Mouse (Mus musculus) inflammation-experienced regulatory T-cells, adult 16 weeks (primary cell): Measurements from ENCODE around the gene Pcgf6. TPM values are rescaled to one million over a fixed set of nuclear protein-coding genes. Genes with fewer than 3 reads are reported as not detected.

Experiments used
- polyA plus RNA-seq: library from polyadenylated mRNA; unstranded; fragments of 100-300 nt; shearing (Covaris generic); gene quantifications from one replicate; pipeline ENCODE4 v1.2.1, GENCODE M21; 2017

The Pcgf6 gene
- 8.7 TPM for polyA plus RNA-seq

DNA sequence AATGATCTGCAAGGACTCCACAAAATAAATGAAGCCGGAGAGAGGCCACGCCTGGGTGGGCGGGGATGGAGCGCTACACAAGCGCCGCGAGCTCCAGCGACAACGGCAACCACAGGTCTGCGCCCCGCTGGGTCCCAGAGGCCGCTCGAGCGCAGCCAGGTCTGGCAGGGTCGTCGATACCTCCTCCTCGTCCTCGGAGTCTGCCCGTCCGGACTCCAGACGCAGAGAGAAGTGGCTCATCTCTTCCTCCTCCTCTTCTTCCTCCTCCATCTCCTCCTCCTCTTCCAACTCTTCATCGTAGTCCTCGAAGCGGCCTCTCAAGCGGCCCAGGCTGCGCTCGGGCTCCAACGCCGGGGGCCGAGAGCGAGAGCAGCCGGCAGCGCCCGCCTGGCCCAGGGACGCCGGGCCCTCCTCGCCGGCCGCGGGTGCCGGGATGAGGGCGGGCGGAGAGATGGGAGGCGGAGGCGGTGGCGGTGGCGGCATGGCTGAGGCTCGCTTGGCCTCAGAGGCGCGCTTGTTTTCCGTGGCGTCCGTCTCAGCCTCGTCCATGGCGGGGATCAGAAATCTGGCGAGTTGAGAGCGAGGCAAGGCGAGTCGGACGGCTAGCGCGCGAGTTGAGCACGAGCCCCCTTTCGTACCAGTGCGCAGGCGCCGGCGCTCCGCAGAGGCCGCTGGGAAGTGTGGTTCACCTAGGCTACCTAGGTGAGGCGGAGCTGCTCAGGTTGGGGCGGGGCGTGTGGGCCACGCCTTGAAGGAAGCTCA is at the start of gene Pcgf6:
TSS of gene Pcgf6 (minus strand) at position 636 of the 762 bp plus-strand sequence.

DNA sequence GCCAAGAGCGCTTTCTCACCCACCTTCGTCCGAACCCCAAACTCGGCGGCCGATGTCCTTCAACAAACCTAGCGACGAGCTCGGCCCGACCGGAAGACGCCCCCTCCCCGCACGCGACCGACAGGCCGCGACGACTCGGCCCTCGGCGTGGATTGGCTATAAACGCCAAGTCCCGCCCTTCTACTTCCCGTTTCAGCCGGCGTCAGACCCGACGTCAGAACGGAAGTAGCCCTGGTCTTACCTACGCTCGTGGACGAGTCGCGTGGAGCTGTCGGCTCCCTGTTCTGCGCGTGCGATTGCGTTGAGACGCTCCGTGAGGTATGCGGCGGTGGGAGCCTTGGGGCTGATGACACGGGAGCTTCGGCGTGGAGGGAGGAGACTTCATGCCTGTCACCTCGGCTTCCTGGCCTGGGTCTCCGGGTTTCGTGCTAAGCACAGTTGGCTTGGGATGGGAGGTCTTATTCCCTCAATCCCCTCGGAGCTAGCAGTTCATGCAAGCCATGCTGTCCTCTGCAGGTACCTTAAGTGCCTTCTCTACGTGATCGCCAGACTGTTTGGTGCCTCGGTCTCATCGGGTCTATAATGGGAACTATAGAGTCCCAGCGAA is 39.9 kb upstream of the Pcgf6 start, which contains the start of the genes Usmg5 and Pdcd11:
TSS of gene Usmg5 (minus strand) at position 98 of the 607 bp plus-strand sequence.
TSS of gene Pdcd11 (plus strand) at position 219 of the 607 bp plus-strand sequence.

DNA sequence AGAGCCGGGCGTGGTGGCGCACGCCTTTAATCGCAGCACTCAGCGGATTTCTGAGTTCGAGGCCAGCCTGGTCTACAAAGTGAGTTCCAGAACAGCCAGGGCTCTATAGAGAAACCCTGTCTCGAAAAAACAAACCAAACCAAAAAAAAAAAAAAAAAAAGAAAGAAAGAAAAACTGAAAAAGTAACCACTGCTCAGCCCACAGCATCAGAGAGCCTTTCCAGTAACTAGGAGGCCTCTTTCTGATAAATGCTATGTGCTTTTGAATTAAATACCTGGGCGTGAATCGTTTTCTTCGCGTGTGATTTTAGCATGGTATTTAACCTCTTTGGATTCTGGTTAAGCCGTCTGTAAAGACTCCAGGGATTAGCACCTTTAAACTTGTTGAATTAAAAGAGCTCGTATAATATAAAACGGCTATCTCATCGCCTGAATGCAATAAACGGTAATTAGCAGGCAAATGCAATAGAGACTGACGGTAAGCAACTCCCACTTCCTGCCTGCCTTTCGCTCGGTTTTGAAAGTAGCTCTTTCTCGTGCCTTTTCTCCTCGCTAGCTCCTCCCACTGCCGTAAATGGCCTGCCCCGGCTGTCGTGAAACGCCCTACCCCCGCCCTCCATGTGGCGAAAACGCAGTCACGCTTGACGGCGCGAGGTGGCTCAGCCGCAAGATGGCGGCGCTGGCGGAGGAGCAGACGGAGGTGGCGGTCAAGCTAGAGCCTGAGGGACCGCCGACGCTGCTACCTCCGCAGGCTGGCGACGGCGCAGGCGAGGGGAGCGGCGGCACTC is 16.6 kb upstream of the Pcgf6 start, which contains the start of gene Taf5:
TSS of gene Taf5 (plus strand) at position 651 of the 787 bp plus-strand sequence.

DNA sequence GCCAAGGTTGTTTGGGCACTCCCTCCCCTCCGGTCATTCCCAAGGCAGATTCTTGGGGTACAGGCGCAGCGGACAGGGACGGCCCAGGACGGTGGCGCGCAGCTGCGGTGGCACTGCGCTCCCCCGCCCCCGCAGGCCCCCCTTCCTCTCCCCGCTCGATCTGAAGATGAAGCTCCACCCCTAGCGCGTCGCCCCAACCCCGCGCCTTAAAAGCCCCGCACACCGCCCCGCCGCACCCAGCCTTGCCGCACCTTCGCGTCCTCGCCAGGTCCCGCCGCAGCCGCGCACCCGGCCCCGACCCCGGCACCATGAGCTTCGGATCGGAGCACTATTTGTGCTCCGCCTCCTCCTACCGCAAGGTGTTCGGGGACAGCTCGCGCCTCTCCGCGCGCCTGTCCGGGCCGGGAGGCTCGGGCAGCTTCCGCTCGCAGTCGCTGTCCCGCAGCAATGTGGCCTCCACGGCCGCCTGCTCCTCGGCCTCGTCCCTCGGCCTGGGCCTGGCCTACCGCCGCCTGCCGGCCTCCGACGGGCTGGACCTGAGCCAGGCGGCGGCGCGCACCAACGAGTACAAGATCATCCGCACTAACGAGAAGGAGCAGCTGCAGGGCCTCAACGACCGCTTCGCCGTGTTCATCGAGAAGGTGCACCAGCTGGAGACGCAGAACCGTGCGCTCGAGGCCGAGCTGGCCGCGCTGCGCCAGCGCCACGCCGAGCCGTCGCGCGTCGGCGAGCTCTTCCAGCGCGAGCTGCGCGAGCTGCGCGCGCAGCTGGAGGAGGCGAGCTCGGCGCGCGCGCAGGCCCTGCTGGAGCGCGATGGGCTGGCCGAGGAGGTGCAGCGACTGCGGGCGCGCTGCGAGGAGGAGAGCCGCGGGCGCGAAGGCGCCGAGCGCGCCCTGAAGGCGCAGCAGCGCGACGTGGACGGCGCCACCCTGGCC is 36.0 kb downstream of the Pcgf6 start, which contains the start of the genes Ina and Nt5c2:
TSS of gene Ina (plus strand) at position 252 of the 935 bp plus-strand sequence.
TSS of gene Nt5c2 (minus strand) at position 707 of the 935 bp plus-strand sequence.

Other genes starting within 250 kb of the Pcgf6 start
- gene Ina, start 36.2 kb downstream of the Pcgf6 start, polyA plus RNA-seq = not detected
- 62.8 TPM for gene Nt5c2, start 35.8 kb downstream of the Pcgf6 start, polyA plus RNA-seq
- gene Taf5, start 16.8 kb upstream of the Pcgf6 start, polyA plus RNA-seq = 1.5 TPM
- 348 TPM for gene Usmg5, start 39.7 kb upstream of the Pcgf6 start, polyA plus RNA-seq
- gene Pdcd11, start 39.9 kb upstream of the Pcgf6 start, polyA plus RNA-seq = 26.4 TPM
- 31.5 TPM for gene Calhm2, start 87.4 kb upstream of the Pcgf6 start, polyA plus RNA-seq
- not detected for gene Calhm1, start 93.3 kb upstream of the Pcgf6 start, polyA plus RNA-seq
- not detected for gene Calhm3, start 106.9 kb upstream of the Pcgf6 start, polyA plus RNA-seq
- gene Neurl1a, start 127.9 kb upstream of the Pcgf6 start, polyA plus RNA-seq = not detected